Mouse (Mus musculus) MEL (cell line): ENCODE results near the gene Cpsf4.

ENCODE experiments used
- BHLHE40 ChIP-seq: IDR thresholded peaks from 2 replicates; pipeline ENCODE4 v1.6.1; 2012; ENCODE audit warnings: low read depth, mild to moderate bottlenecking, inconsistent platforms, low read length, improper control_type of control experiment, borderline replicate concordance
- CHD2 ChIP-seq: IDR thresholded peaks from 2 replicates; pipeline ENCODE4 v1.6.1; 2011; ENCODE audit warnings: low read length, improper control_type of control experiment
- CTCF ChIP-seq, 3 experiments: IDR thresholded peaks in 2 of 3; conservative IDR thresholded peaks in 1 of 3; 2 replicates each; pipeline ENCODE4 v1.5.1; 2011 to 2012; ENCODE audit warnings: low read length in 3 of 3, low read depth in 2 of 3, mild to moderate bottlenecking in 2 of 3, improper control_type of control experiment in 1 of 3, inconsistent platforms in 1 of 3, mixed read lengths in 1 of 3, moderate library complexity in 1 of 3; ENCODE audit not compliant: control insufficient read depth in 1 of 3, insufficient read depth in 1 of 3, poor library complexity in 1 of 3, severe bottlenecking in 1 of 3
- E2F4 ChIP-seq: IDR thresholded peaks from 2 replicates; pipeline ENCODE4 v1.6.1; 2011; ENCODE audit warnings: low read depth, low read length, improper control_type of control experiment, borderline replicate concordance
- EP300 ChIP-seq, 2 experiments: IDR thresholded peaks; 2 replicates each; pipeline ENCODE4 v1.6.1; 2011; ENCODE audit warnings: improper control_type of control experiment in 2 of 2, low read length in 2 of 2, low read depth in 1 of 2, mild to moderate bottlenecking in 1 of 2
- NELFE ChIP-seq: IDR thresholded peaks from 2 replicates; pipeline ENCODE4 v1.6.1; 2011; ENCODE audit warnings: low read depth, low read length, improper control_type of control experiment
- NRF1 ChIP-seq: IDR thresholded peaks from 2 replicates; pipeline ENCODE4 v1.6.1; 2014; ENCODE audit warnings: low read depth, mild to moderate bottlenecking, inconsistent platforms, low read length, improper control_type of control experiment, moderate library complexity; ENCODE audit not compliant: poor library complexity, insufficient read depth, severe bottlenecking
- POLR2A ChIP-seq, 2 experiments: IDR thresholded peaks; 2 replicates each; pipeline ENCODE4 v1.6.1; 2011 to 2012; ENCODE audit warnings: low read length in 2 of 2, mild to moderate bottlenecking in 2 of 2, control low read depth in 1 of 2, improper control_type of control experiment in 1 of 2, low read depth in 1 of 2, moderate library complexity in 1 of 2; ENCODE audit not compliant: control insufficient read depth in 1 of 2, insufficient read depth in 1 of 2, poor library complexity in 1 of 2
- SMC3 ChIP-seq: IDR thresholded peaks from 2 replicates; pipeline ENCODE4 v1.6.1; 2011; ENCODE audit warnings: low read depth, low read length, improper control_type of control experiment
- ZNF384 ChIP-seq: IDR thresholded peaks from 2 replicates; pipeline ENCODE4 v1.6.1; 2012; ENCODE audit warnings: low read depth, mild to moderate bottlenecking, inconsistent platforms, low read length, improper control_type of control experiment

DNA sequence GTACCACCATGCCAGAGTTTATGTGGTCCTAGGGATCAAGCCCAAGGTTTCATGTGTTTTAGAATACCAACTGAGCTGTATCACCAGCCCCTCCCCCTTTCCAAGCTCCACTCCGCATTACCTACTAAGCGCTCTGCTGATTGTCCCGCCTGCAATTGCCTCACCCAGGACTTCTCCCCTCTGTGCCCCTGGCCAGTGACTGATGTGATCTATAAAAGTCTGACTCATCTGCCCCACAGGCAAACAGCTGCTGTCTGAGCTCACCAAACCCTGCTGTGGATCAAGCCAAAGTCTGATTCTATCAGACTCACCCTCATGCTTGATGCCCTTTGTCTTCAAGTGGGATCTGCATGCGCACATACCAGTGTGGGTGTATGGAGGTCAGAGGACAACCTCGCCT lies 55.8 kb downstream of the Cpsf4 start:
- no peak for TF ChIP-seq BHLHE40
- TF ChIP-seq CTCF (IDR thresholded peaks at IDR 0.05 in 2 of 3, conservative IDR thresholded peaks at IDR 0.05 in 1 of 3; ENCODE audit: control insufficient read depth in 1 of 3, insufficient read depth in 1 of 3, low read depth in 2 of 3, low read length in 3 of 3, poor library complexity in 1 of 3, severe bottlenecking in 1 of 3), result no peak
- TF ChIP-seq EP300 (IDR thresholded peaks at IDR 0.05; ENCODE audit: low read depth in 1 of 2, low read length in 2 of 2), result peak; percentile 76 to 88
- TF ChIP-seq POLR2A (IDR thresholded peaks at IDR 0.05; ENCODE audit: control insufficient read depth in 1 of 2, insufficient read depth in 1 of 2, low read depth in 1 of 2, low read length in 2 of 2, poor library complexity in 1 of 2), result 0 out of 4 replicates have a peak, but pooled peaks of 1 of the 2 experiments have one; percentile 33
- no peak for TF ChIP-seq CHD2
- no peak for TF ChIP-seq NRF1
- no peak for TF ChIP-seq SMC3
- TF ChIP-seq ZNF384, result no peak
- no peak; the same call in 1 of the 2 replicates for TF ChIP-seq E2F4
- TF ChIP-seq NELFE, result no peak
